17 mouse cellular contexts compared by ENCODE assay signal in the genomic region with DNA sequence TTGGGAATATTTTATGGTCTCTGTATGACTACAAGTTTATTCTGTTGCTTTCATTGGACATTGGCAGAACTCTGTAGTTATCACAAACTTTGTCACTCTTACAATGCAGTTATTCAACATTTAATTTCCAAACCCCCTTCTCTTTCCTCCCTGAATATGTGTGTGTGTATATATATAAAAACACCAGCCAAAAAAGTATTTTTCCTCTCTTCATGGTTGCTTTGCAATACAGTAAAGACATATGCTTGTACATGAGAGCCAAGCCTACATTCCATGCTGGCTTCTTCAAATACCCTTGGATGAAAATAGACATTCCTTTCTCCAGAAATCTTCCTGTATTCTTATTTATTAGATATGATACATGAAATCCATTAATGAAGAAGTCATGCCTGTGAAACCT.
"Had no signal": no experiment of that assay in that cellular context is flagged by ENCODE, and none has a peak within 500 bp of the region (broad histone marks: within the 10 kb centered on the region; RNA-seq: fewer than 3 reads in every experiment).

No protein-coding gene starts in this region.

- DNase-seq: lung, adult 18-20 months; lung, embryonic 14.5 days; lung, postnatal 10 days; lung, postnatal 4 days; midbrain, embryonic 14.5 days; right cerebral cortex, postnatal 14 days; thymus, adult 2 months; thymus, postnatal 25 days; thymus, postnatal 4 days had no signal

- H3K4me1 ChIP-seq: midbrain, embryonic 10.5 days; midbrain, embryonic 12.5 days; neural tube, embryonic 13.5 days; neural tube, embryonic 15.5 days; stomach, embryonic 15.5 days had no signal

- H3K9me3 ChIP-seq: midbrain, embryonic 10.5 days; midbrain, embryonic 12.5 days; neural tube, embryonic 13.5 days; neural tube, embryonic 15.5 days; stomach, embryonic 15.5 days had no signal

- H3K27me3 ChIP-seq: midbrain, embryonic 12.5 days; neural tube, embryonic 13.5 days; neural tube, embryonic 15.5 days; stomach, embryonic 15.5 days had no signal

- H3K36me3 ChIP-seq: midbrain, embryonic 10.5 days; midbrain, embryonic 12.5 days; neural tube, embryonic 13.5 days; neural tube, embryonic 15.5 days; stomach, embryonic 15.5 days had no signal

- H3K4me2 ChIP-seq: lung, embryonic 14.5 days; midbrain, embryonic 12.5 days; neural tube, embryonic 13.5 days; neural tube, embryonic 15.5 days; stomach, embryonic 15.5 days had no signal

- ATAC-seq: midbrain, embryonic 16.5 days had no signal

- H3K27ac ChIP-seq: midbrain, embryonic 10.5 days; midbrain, embryonic 12.5 days; neural tube, embryonic 13.5 days; neural tube, embryonic 15.5 days; stomach, embryonic 15.5 days; stomach, postnatal 0 days had no signal

- H3K9ac ChIP-seq: lung, embryonic 14.5 days; midbrain, embryonic 12.5 days; neural tube, embryonic 13.5 days; neural tube, embryonic 15.5 days; stomach, embryonic 15.5 days had no signal

- H3K4me3 ChIP-seq: midbrain, embryonic 10.5 days; midbrain, embryonic 12.5 days; myocyte; neural tube, embryonic 13.5 days; neural tube, embryonic 15.5 days; stomach, embryonic 15.5 days had no signal
